Mouse (Mus musculus): ENCODE data around the gene Nr1h3.

The Nr1h3 gene

DNA sequence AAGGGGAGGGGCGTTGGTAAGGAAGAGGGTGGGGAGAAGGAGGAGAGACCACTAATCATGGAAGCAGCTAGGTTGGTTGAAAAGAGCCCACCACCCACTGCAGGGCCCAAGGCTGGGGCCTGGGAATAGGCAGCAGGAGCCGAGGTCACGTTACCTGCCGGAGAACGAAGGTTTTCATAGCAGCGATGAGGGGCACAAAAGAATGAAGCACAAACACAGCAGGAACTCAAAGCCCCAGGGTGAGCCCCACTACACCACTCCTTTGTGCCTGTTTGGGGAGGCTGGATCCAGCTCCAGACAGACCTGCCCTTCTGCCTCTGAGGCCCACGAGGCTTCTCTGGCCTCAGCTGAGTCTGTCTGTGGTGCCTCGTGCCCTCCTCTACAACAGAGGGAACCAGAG is 62.9 kb downstream of the Nr1h3 start:
- no peak for DNase-seq (ENCODE audit: low read depth)

DNA sequence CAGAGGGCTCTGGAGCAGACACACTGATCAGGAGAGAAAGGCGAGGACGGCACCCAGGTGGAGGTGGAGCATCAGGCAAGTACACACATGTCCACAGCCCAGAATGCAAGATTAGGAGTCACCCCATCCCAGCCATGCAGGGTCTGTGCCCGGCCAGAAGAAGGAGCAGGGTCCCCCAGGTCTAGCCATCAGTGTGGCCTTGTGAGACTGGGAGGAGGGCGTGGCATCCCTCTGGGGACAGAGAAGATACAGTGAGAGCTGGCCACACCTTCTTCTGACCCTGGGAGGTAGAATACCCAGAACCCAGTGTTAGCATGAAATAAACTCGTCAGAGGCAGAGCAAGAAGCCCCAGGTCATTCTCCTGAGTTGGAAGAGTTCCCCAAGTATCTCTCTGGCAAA is 63.3 kb downstream of the Nr1h3 start:
- no peak for DNase-seq (ENCODE audit: low read depth)

DNA sequence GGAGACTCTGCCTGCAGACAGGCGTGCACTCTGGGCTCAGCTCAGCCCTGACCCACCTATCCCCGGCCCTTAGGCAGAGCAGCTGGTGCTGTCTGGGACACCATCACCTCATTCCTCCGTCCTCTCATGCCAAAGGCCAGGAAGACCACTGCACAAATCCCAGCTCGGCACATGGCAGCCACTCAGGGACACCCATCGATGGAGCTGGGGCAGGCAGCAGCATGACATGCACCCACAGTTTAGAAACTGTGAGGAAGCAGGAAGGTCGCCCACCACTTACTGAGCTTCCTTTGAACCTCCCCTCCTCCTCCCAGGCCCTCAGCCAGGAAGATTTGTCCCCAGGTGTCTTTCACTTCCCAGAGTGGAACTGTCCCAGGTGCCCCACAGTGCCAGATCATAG is 65.2 kb downstream of the Nr1h3 start:
- no peak for DNase-seq (ENCODE audit: low read depth)

DNA sequence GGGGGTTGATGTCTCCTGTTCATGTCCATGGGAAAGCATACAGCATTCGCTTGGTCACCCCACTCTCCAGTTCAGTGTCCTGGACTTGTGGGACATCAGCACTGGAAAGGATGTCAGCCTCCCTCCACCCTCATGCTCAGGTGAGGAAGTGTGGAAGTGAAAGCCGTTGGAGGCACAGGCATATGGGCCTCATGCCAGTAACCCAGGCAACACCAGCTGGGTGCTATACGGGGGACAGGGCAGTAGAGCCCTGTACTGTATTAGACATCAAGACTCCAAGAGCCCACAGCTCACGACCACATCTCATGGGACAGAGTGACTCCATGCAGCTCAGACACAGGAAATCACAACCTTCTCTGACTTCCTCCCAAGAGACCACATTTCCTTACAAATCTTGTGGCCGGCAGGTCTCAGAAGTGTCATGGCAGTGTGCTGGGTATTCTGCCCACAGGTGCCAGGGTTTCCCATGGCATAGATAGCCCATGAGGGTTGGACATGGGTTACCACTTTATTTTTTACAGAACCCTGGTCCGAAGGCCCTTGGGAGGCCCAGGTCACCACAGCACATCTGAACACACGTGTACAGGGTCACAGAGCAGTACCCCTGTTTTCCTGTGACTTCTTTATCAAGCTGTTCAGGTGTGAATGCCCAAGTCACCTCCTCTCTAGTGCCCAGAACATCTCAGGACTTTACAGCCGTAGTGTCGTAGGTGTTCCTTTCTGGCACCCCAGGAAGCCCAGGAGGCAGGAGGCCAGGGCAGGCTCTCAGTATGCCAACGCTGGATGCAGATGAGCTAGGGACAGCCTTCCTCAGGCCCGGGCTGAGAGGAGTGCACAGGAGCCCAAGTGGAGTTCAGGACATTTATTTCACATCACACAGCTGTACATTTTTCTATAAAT is 65.9 kb downstream of the Nr1h3 start:
- no peak for DNase-seq (ENCODE audit: low read depth)

Data from naive thymus-derived CD4-positive, alpha-beta T cell, adult 2 months (primary cell).